Mouse (Mus musculus): ENCODE data around the gene Nedd1. TPM values are rescaled to one million over a fixed set of nuclear protein-coding genes. Genes with fewer than 3 reads are reported as not detected.

Nedd1 gene
- total and polyA plus RNA-seq, 3 experiments = 19.0 to 34.7 (median 20.7) TPM

- no peak overlapping the region for H3K27ac ChIP-seq (ENCODE audit: insufficient read depth, low read depth)
- H3K9ac ChIP-seq (ENCODE audit: insufficient read depth, low read depth) = no peak overlapping the region
- no peaks in the 10 kb centered on the region for H3K79me2 ChIP-seq (replicated peaks; ENCODE audit: control insufficient read depth, extremely low read depth, insufficient read depth, poor library complexity, severe bottlenecking)
- H3K9me3 ChIP-seq (replicated peaks; ENCODE audit: low read length) = no peaks in the 10 kb centered on the region
- no peak for DNase-seq (ENCODE audit: extremely low read depth)
- no peaks in the 10 kb centered on the region for H3K36me3 ChIP-seq (replicated peaks in 1 of 2; ENCODE audit: control insufficient read depth in 1 of 2, insufficient read depth in 1 of 2, low read length in 1 of 2)
- TF ChIP-seq RAD21 (IDR thresholded peaks at IDR 0.05; ENCODE audit: low read depth, low read length) (peak; percentile 68), ELF1 (IDR thresholded peaks at IDR 0.05; ENCODE audit: low read depth, low read length) (no peak), CTCF (conservative IDR thresholded peaks at IDR 0.05 in 1 of 2, IDR thresholded peaks at IDR 0.05 in 1 of 2; ENCODE audit: low read depth in 2 of 2, low read length in 2 of 2) (peak in 1 of 2 experiments; percentile 61; a peak in 2 of 4 replicates), ZNF384 (IDR thresholded peaks at IDR 0.05; ENCODE audit: low read depth, low read length) (peak; percentile 91), SMC3 (IDR thresholded peaks at IDR 0.05; ENCODE audit: low read depth, low read length) (peak; percentile 54)
- dilution Hi-C loops (cut with MboI; ENCODE audit: extremely low pct_ligation_motif_present, extremely low pct_unique_long_range_greater_than_20kb, low sequenced_read_pairs) (no loop called here), in situ Hi-C loops (cut with MboI; ENCODE audit: low pct_ligation_motif_present, low pct_unique_long_range_greater_than_20kb, low sequenced_read_pairs) (loop anchor here (25.0 kb wide), 1 partner anchor 1365 kb away; no protein-coding TSS in a partner anchor)
- no peak overlapping the region for H3K4me3 ChIP-seq (replicated peaks in 1 of 3; ENCODE audit: low read depth in 2 of 3, low read length in 2 of 3, poor library complexity in 1 of 3)
- H3K4me1 ChIP-seq (ENCODE audit: control insufficient read depth in 1 of 2, insufficient read depth in 2 of 2) = peaks cover 0 to 9% of the 10 kb centered on the region in 2 experiments; a peak in 1 of 4 replicates
- H3K27me3 ChIP-seq (replicated peaks) = no peaks in the 10 kb centered on the region
- H3K4me2 ChIP-seq (ENCODE audit: insufficient read depth, low read depth, poor library complexity, severe bottlenecking) = no peak overlapping the region
These were observed 69.8 kb downstream of the Nedd1 start for GRCm38 (mm10) chr10:92652399-92652920.

- Histone ChIP-seq H3K9me3 (replicated peaks; ENCODE audit: low read length) (no peaks in the 10 kb centered on the region), H3K4me2 (ENCODE audit: insufficient read depth, low read depth, poor library complexity, severe bottlenecking) (no peak overlapping the region), H3K27me3 (replicated peaks) (no peaks in the 10 kb centered on the region), H3K9ac (ENCODE audit: insufficient read depth, low read depth) (no peak overlapping the region), H3K27ac (ENCODE audit: insufficient read depth, low read depth) (no peak overlapping the region), H3K4me3 (replicated peaks in 1 of 3; ENCODE audit: low read depth in 2 of 3, low read length in 2 of 3, poor library complexity in 1 of 3) (no peak overlapping the region), H3K36me3 (replicated peaks in 1 of 2; ENCODE audit: control insufficient read depth in 1 of 2, insufficient read depth in 1 of 2, low read length in 1 of 2) (no peaks in the 10 kb centered on the region), H3K79me2 (replicated peaks; ENCODE audit: control insufficient read depth, extremely low read depth, insufficient read depth, poor library complexity, severe bottlenecking) (no peaks in the 10 kb centered on the region), H3K4me1 (ENCODE audit: control insufficient read depth in 1 of 2, insufficient read depth in 2 of 2) (peaks cover 0 to 9% of the 10 kb centered on the region in 2 experiments; a peak in 1 of 4 replicates)
- DNase-seq (ENCODE audit: extremely low read depth) = no peak
- TF ChIP-seq NRF1 (IDR thresholded peaks at IDR 0.05; ENCODE audit: low read depth, low read length) (no peak), IRF4 (IDR thresholded peaks at IDR 0.05; ENCODE audit: low read depth, low read length) (no peak), EP300 (IDR thresholded peaks at IDR 0.05; ENCODE audit: low read length) (no peak), KAT2A (IDR thresholded peaks at IDR 0.05; ENCODE audit: insufficient replicate concordance, low read length) (no peak), MYC (IDR thresholded peaks at IDR 0.05; ENCODE audit: low read depth, low read length) (no peak), POLR2A (IDR thresholded peaks at IDR 0.05; ENCODE audit: low read depth, low read length) (no peak), TBP (conservative IDR thresholded peaks at IDR 0.05; ENCODE audit: low read depth, low read length) (no peak), PAX5 (IDR thresholded peaks at IDR 0.05; ENCODE audit: low read length) (no peak), CHD1 (IDR thresholded peaks at IDR 0.05; ENCODE audit: low read depth, low read length) (no peak), MAFK (IDR thresholded peaks at IDR 0.05; ENCODE audit: insufficient replicate concordance, low read length) (no peak), ZNF384 (IDR thresholded peaks at IDR 0.05; ENCODE audit: low read depth, low read length) (no peak), ETS1 (conservative IDR thresholded peaks at IDR 0.05; ENCODE audit: low read depth, low read length) (no peak), ZKSCAN1 (IDR thresholded peaks at IDR 0.05; ENCODE audit: borderline replicate concordance, low read depth, low read length) (no peak), HCFC1 (IDR thresholded peaks at IDR 0.05; ENCODE audit: low read depth, low read length) (no peak), UBTF (IDR thresholded peaks at IDR 0.05; ENCODE audit: low read depth, low read length) (no peak), MAZ (IDR thresholded peaks at IDR 0.05; ENCODE audit: low read depth, low read length) (no peak), MXI1 (IDR thresholded peaks at IDR 0.05; ENCODE audit: low read depth, low read length) (no peak), TCF12 (IDR thresholded peaks at IDR 0.05; ENCODE audit: low read depth, low read length) (no peak), USF1 (IDR thresholded peaks at IDR 0.05; ENCODE audit: low read depth, low read length) (no peak)
- in situ Hi-C loops (cut with MboI; ENCODE audit: low pct_ligation_motif_present, low pct_unique_long_range_greater_than_20kb, low sequenced_read_pairs) (loop anchor here (25.0 kb wide), 1 partner anchor 1364 kb away; no protein-coding TSS in a partner anchor), dilution Hi-C loops (cut with MboI; ENCODE audit: extremely low pct_ligation_motif_present, extremely low pct_unique_long_range_greater_than_20kb, low sequenced_read_pairs) (no loop called here)
These were observed 71.0 kb downstream of the Nedd1 start for GRCm38 (mm10) chr10:92651266-92651665.

All from CH12.LX (cell line).